Comparison of ENCODE assay signal across 31 mouse cellular contexts in genomic region chr1:158615202-158615601, GRCm38 (mm10).
"Had no signal": no experiment of that assay in that cellular context is flagged by ENCODE, and none has a peak within 500 bp of the region (broad histone marks: within the 10 kb centered on the region; RNA-seq: fewer than 3 reads in every experiment).

No protein-coding gene starts in this region.

- H3K4me3 ChIP-seq: heart, embryonic 12.5 days; heart, embryonic 13.5 days; heart, embryonic 15.5 days; hindbrain, embryonic 10.5 days; hindbrain, embryonic 12.5 days; hindbrain, embryonic 13.5 days; hindbrain, embryonic 15.5 days; intestine, embryonic 15.5 days; kidney, embryonic 15.5 days; layer of hippocampus, adult 2 months; left cerebral cortex, adult 2 months had no signal

- H3K27ac ChIP-seq: heart, embryonic 13.5 days; heart, embryonic 15.5 days; hindbrain, embryonic 10.5 days; hindbrain, embryonic 12.5 days; hindbrain, embryonic 13.5 days; hindbrain, embryonic 14.5 days; hindbrain, embryonic 15.5 days; hindbrain, postnatal 0 days; intestine, embryonic 15.5 days; kidney, embryonic 15.5 days; kidney, postnatal 0 days; layer of hippocampus, adult 2 months; left cerebral cortex, adult 2 months had no signal

- H3K27me3 ChIP-seq: heart, embryonic 12.5 days; heart, embryonic 13.5 days; heart, embryonic 15.5 days; hindbrain, embryonic 12.5 days; hindbrain, embryonic 13.5 days; hindbrain, embryonic 15.5 days; intestine, embryonic 15.5 days; kidney, embryonic 15.5 days had no signal

- DNase-seq: heart, postnatal 10 days; heart, postnatal 14 days; heart, postnatal 36 days; heart, postnatal 4 days; kidney, adult 11 months; kidney, adult 18-20 months; kidney, adult 2 months; kidney, adult 8-10 months; kidney, adult 9 months; kidney, postnatal 10 days; kidney, postnatal 14 days; kidney, postnatal 25 days; kidney, postnatal 36 days; kidney, postnatal 4 days; layer of hippocampus, adult 9-11 months; layer of hippocampus, postnatal 36 days had no signal

- H3K9me3 ChIP-seq: heart, embryonic 12.5 days; heart, embryonic 13.5 days; heart, embryonic 15.5 days; hindbrain, embryonic 10.5 days; hindbrain, embryonic 12.5 days; hindbrain, embryonic 13.5 days; hindbrain, embryonic 15.5 days; intestine, embryonic 15.5 days; kidney, embryonic 15.5 days had no signal

- H3K4me2 ChIP-seq: heart, embryonic 11.5 days; heart, embryonic 12.5 days; heart, embryonic 13.5 days; heart, embryonic 15.5 days; hindbrain, embryonic 12.5 days; hindbrain, embryonic 13.5 days; hindbrain, embryonic 14.5 days; hindbrain, embryonic 15.5 days; intestine, embryonic 15.5 days; kidney, embryonic 15.5 days had no signal

- H3K4me1 ChIP-seq: heart, embryonic 12.5 days; heart, embryonic 13.5 days; heart, embryonic 15.5 days; hindbrain, embryonic 10.5 days; hindbrain, embryonic 12.5 days; hindbrain, embryonic 13.5 days; hindbrain, embryonic 15.5 days; intestine, embryonic 15.5 days; kidney, embryonic 15.5 days had no signal

- H3K36me3 ChIP-seq: heart, embryonic 12.5 days; heart, embryonic 13.5 days; heart, embryonic 15.5 days; intestine, embryonic 15.5 days; kidney, embryonic 15.5 days had no signal

- H3K9ac ChIP-seq: heart, embryonic 12.5 days; heart, embryonic 13.5 days; heart, embryonic 15.5 days; hindbrain, embryonic 12.5 days; hindbrain, embryonic 13.5 days; hindbrain, embryonic 14.5 days; hindbrain, embryonic 15.5 days; intestine, embryonic 15.5 days; kidney, embryonic 15.5 days had no signal
